Mouse (Mus musculus): ENCODE measurements around the gene Atp13a5.

- TF ChIP-seq POLR2A (IDR thresholded peaks at IDR 0.05; ENCODE audit: control insufficient read depth, extremely low read depth, insufficient read depth, low read length, poor library complexity) = no peak
- TF ChIP-seq CTCF (IDR thresholded peaks at IDR 0.05; ENCODE audit: borderline replicate concordance, control insufficient read depth, extremely low read depth, insufficient read depth, low read length, poor library complexity) = no peak
Observed at GRCm38 (mm10) chr16:29205581-29205980, 173.0 kb downstream of the Atp13a5 start.

Data from thymus, adult 2 months (tissue).